Mouse (Mus musculus) kidney, adult 18-20 months (tissue): ENCODE results near the gene Fars2.
A peak's percentile ranks its signal among the peaks of the same experiment; 100 is the strongest.

ENCODE experiments used
- DNase-seq: peaks from one replicate; pipeline ENCODE4 v3.0.0; 2021

Gene Fars2

DNA sequence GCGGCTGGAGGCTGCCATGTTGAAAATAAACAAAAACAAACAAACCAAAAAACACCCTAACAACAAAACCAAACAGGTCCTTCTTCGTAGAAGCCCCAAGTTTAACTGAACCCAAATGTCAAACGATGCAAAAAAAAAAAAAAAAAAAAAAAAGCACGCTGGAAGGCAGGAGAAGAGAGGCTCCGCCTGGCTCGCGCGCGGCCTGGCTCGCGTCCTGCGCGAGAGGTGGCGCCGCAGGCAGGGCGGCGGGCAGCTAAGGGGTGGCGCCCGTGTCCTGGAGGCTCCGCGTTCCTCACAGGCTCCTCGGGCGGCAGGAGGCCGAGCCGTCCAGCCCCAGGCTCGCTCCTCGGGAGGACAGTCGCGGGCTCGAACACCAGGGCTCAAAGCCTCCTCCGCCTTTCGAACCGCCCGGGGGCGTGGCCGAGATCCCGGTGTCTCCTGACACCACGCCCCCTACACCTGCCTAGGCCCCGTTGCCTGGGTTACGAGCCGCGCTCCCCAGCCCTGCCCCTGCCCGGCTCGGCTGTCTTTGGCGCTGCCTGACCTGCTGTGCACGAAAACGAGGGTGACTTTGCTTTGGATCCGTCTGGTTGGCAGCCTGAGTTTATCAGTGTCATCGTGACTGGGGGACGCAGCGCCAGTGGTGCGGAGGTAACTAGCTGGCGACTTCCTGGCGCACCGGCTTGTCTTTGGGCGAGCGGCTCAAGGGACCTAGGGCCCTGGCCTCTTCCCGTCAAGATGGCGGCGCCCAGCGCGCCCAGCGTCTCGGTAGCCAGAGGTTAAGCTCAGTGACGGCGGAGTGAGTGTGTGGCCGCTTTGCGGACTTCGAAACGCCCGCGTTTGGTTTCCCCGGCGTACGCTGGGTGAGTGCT, at the start of gene Fars2, which contains the start of gene Lyrm4:
Fars2 (plus strand) TSS at position 270 of the 872 bp plus-strand sequence.
Lyrm4 (minus strand) TSS at position 384 of the 872 bp plus-strand sequence.
- peak; percentile 99 for DNase-seq

GRCm38 (mm10) chr13:36074484-36074883, 42.7 kb upstream of the Fars2 start:
- DNase-seq: no peak

DNA sequence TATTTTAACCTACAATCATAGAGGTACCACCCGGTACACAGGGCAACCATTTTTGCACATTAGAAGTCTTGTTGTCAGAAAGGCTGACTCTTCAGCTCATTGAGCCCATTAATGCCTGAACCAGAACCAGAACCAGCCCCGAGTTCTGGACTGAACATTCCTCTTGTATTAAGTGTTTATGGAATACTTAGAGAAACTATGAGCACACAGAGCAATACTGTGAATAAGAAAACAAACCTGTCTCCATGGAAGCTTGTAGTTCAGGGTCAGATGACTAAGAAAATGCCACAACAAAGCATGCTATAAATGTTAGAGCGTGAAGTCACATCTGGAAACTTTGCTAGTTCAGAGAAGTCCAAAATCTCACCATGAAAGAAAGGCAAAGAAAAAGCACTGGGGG, 35.6 kb upstream of the Fars2 start:
- DNase-seq: no peak

GRCm38 (mm10) chr13:36084701-36085100, 32.5 kb upstream of the Fars2 start:
- DNase-seq: no peak

- DNase-seq: no peak
These were observed 31.2 kb upstream of the Fars2 start for GRCm38 (mm10) chr13:36085971-36086370.

DNA sequence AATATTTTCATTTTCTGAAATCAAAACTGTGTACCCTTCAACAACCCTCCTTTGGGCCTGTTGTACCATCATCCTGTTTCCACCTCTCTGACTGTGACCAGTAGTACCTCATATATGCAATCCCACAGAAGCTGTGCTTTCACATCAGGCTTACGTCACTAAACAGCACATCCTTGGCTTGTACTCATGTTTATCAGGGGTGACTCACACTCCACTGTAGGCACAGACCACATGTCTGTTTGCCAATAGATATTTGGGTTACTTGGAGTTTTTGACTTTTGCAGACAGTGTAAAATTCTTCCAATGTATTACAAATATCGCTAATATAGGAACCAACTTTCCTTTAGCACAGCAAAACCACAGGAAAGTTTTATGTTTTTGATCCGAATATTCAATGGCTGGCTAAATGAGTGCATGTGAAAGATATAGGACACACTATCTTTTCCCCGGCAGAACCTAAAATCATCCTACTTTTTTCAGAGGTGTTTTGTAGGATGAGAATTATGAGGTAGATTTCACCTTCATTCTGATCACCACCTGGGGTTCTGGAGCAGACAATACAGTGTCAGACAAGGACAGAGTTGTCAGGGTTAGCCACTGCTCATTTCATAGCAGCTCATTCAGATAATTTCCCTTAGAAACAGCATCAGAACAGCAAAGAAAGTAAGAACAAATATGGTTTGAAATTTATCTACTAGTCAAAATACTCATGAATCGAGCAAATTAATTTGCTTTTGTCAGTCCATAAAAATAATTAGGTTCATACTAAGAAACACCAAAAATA, 30.4 kb upstream of the Fars2 start:
- DNase-seq: no peak

DNA sequence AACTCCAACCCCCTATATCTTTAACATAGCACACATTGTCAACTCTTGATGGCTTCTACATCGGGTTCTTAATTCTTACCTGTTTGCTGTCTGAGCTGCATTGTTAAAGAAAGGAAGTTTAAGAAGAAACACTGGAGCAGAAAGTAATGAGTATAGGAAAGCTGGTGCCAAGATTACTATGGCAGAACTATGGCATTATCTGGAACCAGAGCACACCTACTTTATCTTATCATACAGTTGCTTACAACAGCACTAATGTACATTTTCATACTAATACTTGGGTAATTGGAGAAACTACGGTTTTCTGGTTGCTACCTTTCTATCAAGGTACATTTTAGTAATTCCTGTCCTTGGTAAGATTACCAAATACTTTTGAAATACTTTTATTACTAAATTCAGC, 29.8 kb upstream of the Fars2 start:
- DNase-seq: no peak

DNA sequence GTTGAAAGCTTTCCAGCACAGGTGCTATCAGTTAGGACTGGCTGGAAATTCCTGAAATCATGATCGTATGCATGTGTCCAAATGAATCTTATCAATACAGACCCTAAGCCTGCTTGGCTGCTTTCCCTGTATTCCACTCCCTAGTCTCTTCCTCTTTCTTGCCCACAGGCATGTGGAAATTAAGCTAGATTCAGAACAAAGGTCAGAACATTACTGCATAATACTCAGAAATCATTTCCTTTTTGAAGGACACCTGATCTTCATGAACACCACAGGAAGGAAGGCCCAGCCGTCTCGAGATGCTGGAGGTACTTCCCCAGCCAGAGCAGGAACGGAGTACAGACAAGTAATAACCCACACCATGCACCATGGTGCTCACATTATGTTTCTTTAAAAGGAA, 29.0 kb upstream of the Fars2 start:
- DNase-seq: no peak

DNA sequence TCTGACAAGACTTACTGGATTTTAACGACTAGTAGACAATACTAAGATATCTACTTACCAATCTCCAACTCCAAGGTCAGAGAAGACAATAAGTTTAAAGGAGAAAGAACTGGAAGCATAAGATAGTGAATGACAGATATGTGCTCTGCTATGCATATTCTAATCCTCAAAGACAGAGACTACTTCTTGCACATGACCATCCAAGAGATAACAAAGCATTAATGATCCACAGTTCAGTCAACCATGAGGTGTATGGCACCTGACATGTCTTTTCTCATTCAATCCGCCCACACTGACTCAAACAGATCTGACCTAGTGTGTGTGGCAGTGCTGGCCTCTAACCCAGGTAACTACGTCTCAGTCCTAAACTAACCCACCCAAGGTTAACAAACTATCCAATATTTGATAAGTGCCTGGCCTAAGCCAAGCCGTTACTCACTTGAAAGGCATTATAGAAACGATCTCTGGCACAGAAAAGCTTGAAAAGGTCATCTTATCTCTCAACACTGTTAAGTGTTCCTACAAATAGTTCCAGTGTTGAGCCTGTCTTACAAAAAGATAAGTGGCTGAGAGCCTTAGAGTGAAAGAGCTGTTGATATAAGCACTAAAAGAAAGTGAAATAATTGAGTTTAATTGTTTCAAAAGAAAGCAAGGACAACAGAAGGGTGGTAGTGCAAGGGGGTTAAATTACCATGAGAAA, 20.4 kb upstream of the Fars2 start:
- no peak for DNase-seq

- DNase-seq: no peak
These were observed 11.6 kb upstream of the Fars2 start for GRCm38 (mm10) chr13:36105591-36105990.

DNA sequence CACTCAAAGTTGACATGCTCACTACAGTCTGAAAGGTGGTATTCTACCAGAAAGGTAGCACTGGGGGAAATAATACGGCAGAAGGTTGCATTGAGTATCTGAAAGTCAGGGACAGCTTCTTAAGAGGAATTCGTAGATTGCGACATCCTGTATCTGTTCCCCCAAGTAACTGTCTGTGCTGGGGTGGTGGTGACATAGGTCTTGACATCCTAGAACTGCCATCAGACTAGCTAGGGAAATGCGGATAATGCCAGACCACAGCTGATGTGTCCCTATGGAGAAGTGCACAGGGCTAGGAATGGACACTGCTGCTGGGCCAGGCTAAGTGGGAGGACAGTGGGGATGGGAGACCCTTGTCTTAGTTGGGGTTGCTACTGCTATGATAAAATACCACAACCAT, 8.7 kb upstream of the Fars2 start:
- no peak for DNase-seq

DNA sequence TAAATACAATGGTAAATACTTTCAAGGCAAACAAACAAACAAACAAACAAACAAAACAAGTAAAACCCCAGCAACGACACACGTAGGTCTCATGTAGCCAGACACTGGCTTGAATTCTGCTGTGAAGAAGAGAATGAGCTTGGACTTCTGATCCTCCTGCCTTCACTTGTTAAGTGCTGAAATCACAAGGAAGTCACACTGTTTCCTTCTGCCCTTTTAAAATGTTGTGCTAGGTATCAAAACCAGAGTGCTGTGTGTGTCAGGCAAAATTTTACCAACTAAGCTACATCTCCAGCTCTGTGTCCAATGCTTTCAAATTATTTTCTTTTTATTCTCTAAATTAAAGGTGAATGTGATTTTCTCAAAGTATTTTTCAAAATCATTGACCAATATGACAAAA, 5.9 kb upstream of the Fars2 start:
- DNase-seq: no peak

- peak; percentile 9 for DNase-seq
These were observed 4.0 kb upstream of the Fars2 start for GRCm38 (mm10) chr13:36113181-36113580.

DNA sequence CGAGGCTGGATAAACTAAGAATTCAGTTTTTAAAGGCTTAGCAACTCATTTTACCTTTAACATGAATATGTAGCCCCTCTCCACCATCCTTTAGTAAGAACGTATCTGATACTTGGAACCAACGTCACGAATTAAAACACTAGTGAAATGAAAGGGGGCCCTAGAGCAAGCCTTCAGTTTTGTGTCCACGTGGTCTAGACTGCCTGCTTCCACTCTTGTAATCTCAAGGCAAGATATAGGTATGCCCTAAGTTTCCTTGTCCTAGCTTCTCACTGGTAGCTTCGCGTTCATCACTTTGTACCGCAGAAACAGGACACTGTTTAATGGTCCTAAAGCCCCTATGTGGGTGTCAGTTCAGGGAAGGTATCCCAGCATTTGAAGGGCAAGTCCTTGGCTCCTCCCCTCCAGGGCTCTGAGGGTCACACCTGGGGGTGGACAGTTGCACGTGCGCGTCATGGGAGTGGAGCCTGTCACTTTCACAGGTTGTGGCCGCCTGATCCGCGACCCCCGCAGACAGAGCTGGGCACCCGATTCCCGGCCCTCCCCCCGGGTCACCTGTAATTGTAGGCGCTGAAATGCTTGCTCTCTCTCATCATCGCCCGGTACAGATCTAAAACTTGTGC, 581 bp upstream of the Fars2 start:
- peak; percentile 68 for DNase-seq

DNA sequence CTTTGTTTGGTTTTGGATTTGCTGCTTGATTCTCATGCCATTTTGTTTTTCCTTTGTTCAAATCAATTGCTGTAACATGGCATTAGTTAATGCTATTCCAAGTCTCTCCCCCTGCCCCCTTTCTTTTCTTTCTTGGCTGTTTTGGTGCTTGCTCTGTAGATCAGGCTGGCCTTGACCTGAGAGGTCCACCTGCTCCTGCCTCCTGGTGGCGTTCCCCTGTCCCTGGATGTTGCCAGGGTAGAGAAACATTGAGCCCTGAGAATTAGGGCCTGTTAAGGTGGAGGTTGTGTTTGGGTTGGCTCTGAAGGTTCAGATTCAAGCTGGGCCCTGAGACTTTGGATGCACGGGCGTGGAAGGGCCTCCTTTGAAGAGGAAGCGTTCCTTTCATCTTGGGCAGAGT, 2.5 kb downstream of the Fars2 start:
- DNase-seq: no peak

GRCm38 (mm10) chr13:36120606-36121005, 3.4 kb downstream of the Fars2 start:
- no peak for DNase-seq

GRCm38 (mm10) chr13:36129360-36130054, 12.3 kb downstream of the Fars2 start:
- DNase-seq: no peak

- no peak for DNase-seq
These were observed 14.2 kb downstream of the Fars2 start for GRCm38 (mm10) chr13:36131401-36131800.

- DNase-seq: no peak
These were observed 14.9 kb downstream of the Fars2 start for GRCm38 (mm10) chr13:36131992-36132649.

- no peak for DNase-seq
These were observed 22.5 kb downstream of the Fars2 start for GRCm38 (mm10) chr13:36139703-36140102.

GRCm38 (mm10) chr13:36140247-36141016, 23.2 kb downstream of the Fars2 start:
- no peak for DNase-seq
